ENCODE assay signal across 7 mouse cellular contexts in the genomic region with DNA sequence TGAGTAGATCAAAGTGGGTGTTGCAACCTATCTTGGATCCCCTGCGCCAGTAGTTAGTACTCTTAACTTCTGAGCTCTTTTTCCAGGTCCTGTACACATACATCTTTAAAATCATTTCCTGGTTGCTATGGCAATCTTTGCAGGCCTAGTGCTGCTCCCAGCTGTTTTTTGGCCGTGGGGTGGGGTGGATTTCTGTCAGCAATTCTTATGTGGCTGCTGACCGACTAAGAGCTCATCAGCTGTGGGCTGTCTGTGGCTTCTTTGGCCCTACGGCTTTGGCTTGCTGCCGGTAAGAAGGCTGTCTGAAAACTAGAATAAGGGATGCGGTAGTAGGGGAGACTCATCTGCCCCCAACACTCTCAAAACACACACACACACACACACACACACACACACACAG. TPM values are rescaled to one million over a fixed set of nuclear protein-coding genes. Genes with fewer than 3 reads are reported as not detected.
DNase-seq lines count a peak whose midpoint lies in the region; ATAC-seq and TF ChIP-seq lines count a peak whose summit lies in the region.

No protein-coding gene starts in this region.

- ATAC-seq in hindbrain, embryonic 15.5 days (ENCODE audit: low FRiP score, low read depth), result 0 out of 2 replicates have a peak, but pooled peaks have one; percentile 1
- peak; percentile 5; the same call in 1 of the 2 replicates for ATAC-seq in megakaryocyte, adult 5-6 weeks (ENCODE audit: poor library complexity, severe bottlenecking)

- no peaks in the 10 kb centered on the region for H3K9me3 ChIP-seq in hindbrain, embryonic 15.5 days

- peak overlapping the region; percentile 23; the same call in 1 of the 2 replicates for H3K4me3 ChIP-seq in testis, adult 2 months (ENCODE audit: control insufficient read depth, low read depth, low read length)
- H3K4me3 ChIP-seq in embryonic fibroblast, embryonic 13.5 days (ENCODE audit: insufficient read depth, low read length), result peak overlapping the region; percentile 68; the same call in 1 of the 2 replicates
- peak overlapping the region; percentile 81 for H3K4me3 ChIP-seq in hindbrain, embryonic 15.5 days

- TF ChIP-seq POLR2A in testis, adult 2 months (IDR thresholded peaks at IDR 0.05; ENCODE audit: control insufficient read depth, low read depth, low read length), result no peak
- no peak for TF ChIP-seq POLR2A in embryonic fibroblast, embryonic 13.5 days (IDR thresholded peaks at IDR 0.05; ENCODE audit: low read depth, low read length)

- no peak overlapping the region for H3K27ac ChIP-seq in testis, adult 2 months (ENCODE audit: control insufficient read depth, insufficient read depth, low read depth, low read length)
- no peak overlapping the region; the same call in 1 of the 2 replicates for H3K27ac ChIP-seq in embryonic fibroblast, embryonic 13.5 days (ENCODE audit: insufficient read depth, low read length)
- peak overlapping the region; percentile 78; the same call in 1 of the 2 replicates for H3K27ac ChIP-seq in hindbrain, embryonic 15.5 days (replicated peaks)

- 44% methylated on average over 6 of the region's 6 CpGs for WGBS in hindbrain, embryonic 15.5 days

- no peak for DNase-seq in testis, postnatal 14 days (ENCODE audit: low spot score)
- DNase-seq in thymus, postnatal 4 days, result peak; percentile 47
- no peak for DNase-seq in layer of hippocampus, postnatal 25 days (ENCODE audit: extremely low spot score in 1 of 2, low spot score in 1 of 2)

- H3K4me1 ChIP-seq in testis, adult 2 months (ENCODE audit: control insufficient read depth, insufficient read depth, low read length), result peaks cover 9% of the 10 kb centered on the region
- peaks cover 4% of the 10 kb centered on the region; the same call in 1 of the 2 replicates for H3K4me1 ChIP-seq in embryonic fibroblast, embryonic 13.5 days (ENCODE audit: control insufficient read depth, insufficient read depth, low read length)
- peaks cover 16% of the 10 kb centered on the region for H3K4me1 ChIP-seq in hindbrain, embryonic 15.5 days (replicated peaks)

- peak overlapping the region; percentile 58 for H3K4me2 ChIP-seq in hindbrain, embryonic 15.5 days

- no peaks in the 10 kb centered on the region for H3K36me3 ChIP-seq in testis, adult 2 months (ENCODE audit: control insufficient read depth, insufficient read depth, low read length)
- peaks cover 20% of the 10 kb centered on the region for H3K36me3 ChIP-seq in hindbrain, embryonic 15.5 days

- peak overlapping the region; percentile 71; the same call in 1 of the 2 replicates for H3K9ac ChIP-seq in hindbrain, embryonic 15.5 days

- TF ChIP-seq CTCF in testis, adult 2 months (IDR thresholded peaks at IDR 0.05; ENCODE audit: control insufficient read depth, insufficient read depth, insufficient replicate concordance, low read depth, low read length), result no peak
- no peak for TF ChIP-seq CTCF in embryonic fibroblast, embryonic 13.5 days (IDR thresholded peaks at IDR 0.05; ENCODE audit: borderline replicate concordance, insufficient read depth, low read length)

- no peaks in the 10 kb centered on the region for H3K27me3 ChIP-seq in testis, adult 2 months (ENCODE audit: control insufficient read depth, insufficient read depth, low read length)
- H3K27me3 ChIP-seq in hindbrain, embryonic 15.5 days, result no peaks in the 10 kb centered on the region

RNA-seq across cellular contexts. Expression of a gene that starts 0.6 kb away (rescaled TPM):
- 22.8 and 26.5 TPM in 2 replicates for polyA plus RNA-seq in testis, adult 2 months (2012; rRNA removed)
- 25.0 and 31.6 TPM in 2 replicates for polyA plus RNA-seq in embryonic fibroblast, embryonic 13.5 days (2011; ENCODE audit: insufficient read length, low read depth, missing spikeins)
- polyA plus RNA-seq in hindbrain, embryonic 15.5 days (2015; fragmentation: Nextera tagmentation; extraction: Ambion mirVana), result 43.6 and 47.9 TPM in 2 replicates
- total RNA-seq in megakaryocyte, adult 5-6 weeks (2015), result 14.5 and 19.1 TPM in 2 replicates
- 29.7 and 30.9 TPM in 2 replicates for total RNA-seq in megakaryocyte, adult 5-6 weeks (2017)
- 10 to 100 TPM; 43.6 to 44.8 TPM for total RNA-seq in layer of hippocampus, postnatal 25 days (2021)

RNA-seq across cellular contexts. Expression of a gene that starts 9.4 kb away (rescaled TPM):
- 144 and 152 TPM in 2 replicates for polyA plus RNA-seq in testis, adult 2 months (2012; rRNA removed)
- 159 and 199 TPM in 2 replicates for polyA plus RNA-seq in embryonic fibroblast, embryonic 13.5 days (2011; ENCODE audit: insufficient read length, low read depth, missing spikeins)
- 375 and 385 TPM in 2 replicates for polyA plus RNA-seq in hindbrain, embryonic 15.5 days (2015; fragmentation: Nextera tagmentation; extraction: Ambion mirVana)
- 170 and 198 TPM in 2 replicates for total RNA-seq in megakaryocyte, adult 5-6 weeks (2015)
- total RNA-seq in megakaryocyte, adult 5-6 weeks (2017), result 195 and 197 TPM in 2 replicates
- 100 to 1,000 TPM; 248 to 262 TPM for total RNA-seq in layer of hippocampus, postnatal 25 days (2021)

RNA-seq across cellular contexts. Expression of a gene that starts 12.6 kb away (rescaled TPM):
- polyA plus RNA-seq in testis, adult 2 months (2012; rRNA removed), result 15.1 and 17.4 TPM in 2 replicates
- 8.9 and 9.4 TPM in 2 replicates for polyA plus RNA-seq in embryonic fibroblast, embryonic 13.5 days (2011; ENCODE audit: insufficient read length, low read depth, missing spikeins)
- 6.9 and 7.3 TPM in 2 replicates for polyA plus RNA-seq in hindbrain, embryonic 15.5 days (2015; fragmentation: Nextera tagmentation; extraction: Ambion mirVana)
- total RNA-seq in megakaryocyte, adult 5-6 weeks (2015), result 5.2 and 6.7 TPM in 2 replicates
- total RNA-seq in megakaryocyte, adult 5-6 weeks (2017), result 9.8 and 11.1 TPM in 2 replicates
- total RNA-seq in layer of hippocampus, postnatal 25 days (2021), result 1 to 10 TPM; 1.2 to 2.1 TPM

RNA-seq across cellular contexts. Expression of a gene that starts 33.9 kb away (rescaled TPM):
- polyA plus RNA-seq in testis, adult 2 months (2012; rRNA removed), result 5.9 and 11.0 TPM in 2 replicates
- 23.0 and 23.3 TPM in 2 replicates for polyA plus RNA-seq in embryonic fibroblast, embryonic 13.5 days (2011; ENCODE audit: insufficient read length, low read depth, missing spikeins)
- 154 TPM in 2 replicates for polyA plus RNA-seq in hindbrain, embryonic 15.5 days (2015; fragmentation: Nextera tagmentation; extraction: Ambion mirVana)
- total RNA-seq in megakaryocyte, adult 5-6 weeks (2015), result 27.6 and 37.3 TPM in 2 replicates
- total RNA-seq in megakaryocyte, adult 5-6 weeks (2017), result 38.4 and 56.5 TPM in 2 replicates
- 100 to 1,000 TPM; 146 to 159 TPM for total RNA-seq in layer of hippocampus, postnatal 25 days (2021)

Comparison
In these comparisons a context has a peak if more than half of its experiments do, and no peak if none do; other contexts are left out.
1. H3K4me3 ChIP-seq: peak in every context shown above with its lines; median percentile 81 in hindbrain, embryonic 15.5 days; 68 in embryonic fibroblast, embryonic 13.5 days; 23 in testis, adult 2 months.